Mouse (Mus musculus): ENCODE data around the gene Fbxw4. TPM values are rescaled to one million over a fixed set of nuclear protein-coding genes. Genes with fewer than 3 reads are reported as not detected.
A peak's percentile ranks its signal among the peaks of the same experiment; 100 is the strongest.

Gene Fbxw4
- polyA plus RNA-seq, 1 experiment, result 44.8 TPM

- no peaks in the 10 kb centered on the region for H3K4me1 ChIP-seq (ENCODE audit: control insufficient read depth, insufficient read depth, low read length)
- 4% methylated on average over 17 of the region's 26 CpGs for WGBS
- H3K4me3 ChIP-seq (replicated peaks; ENCODE audit: insufficient read depth, low read depth, low read length), result peak overlapping the region; percentile 51
- H3K27me3 ChIP-seq (ENCODE audit: control insufficient read depth, insufficient read depth, low read length), result no peaks in the 10 kb centered on the region
- TF ChIP-seq POLR2A (IDR thresholded peaks at IDR 0.05; ENCODE audit: borderline replicate concordance, insufficient read depth, low read length) (no peak), CTCF (IDR thresholded peaks at IDR 0.05; ENCODE audit: borderline replicate concordance, insufficient read depth, low read depth, low read length) (no peak)
- H3K27ac ChIP-seq (ENCODE audit: insufficient read depth, low read length), result no peak overlapping the region
- peak in 1 of 2 experiments; percentile 17 for DNase-seq
Measured at GRCm38 (mm10) chr19:45544152-45544924, 115.8 kb downstream of the Fbxw4 start.

DNA sequence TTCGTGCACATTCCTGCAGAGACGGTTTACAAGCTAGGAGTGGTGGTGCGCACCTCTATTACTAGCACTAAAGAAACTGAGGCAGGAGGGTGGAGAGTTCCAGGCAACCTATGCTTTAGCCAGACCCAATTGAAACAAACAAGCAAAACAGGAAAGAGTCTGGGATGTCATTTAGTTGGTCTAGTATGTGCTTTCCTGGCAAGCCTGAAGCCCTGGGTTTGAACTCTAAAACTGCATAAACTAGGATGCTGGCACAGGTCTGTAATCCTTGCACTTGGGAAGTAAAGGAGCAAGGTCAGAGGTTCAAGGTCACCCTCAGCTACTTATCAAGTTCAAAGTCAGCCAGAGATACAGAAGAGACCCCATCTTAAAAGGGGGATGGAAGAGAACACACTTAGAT, 118.1 kb downstream of the Fbxw4 start:
- Histone ChIP-seq H3K27me3 (ENCODE audit: control insufficient read depth, insufficient read depth, low read length) (no peaks in the 10 kb centered on the region), H3K4me1 (ENCODE audit: control insufficient read depth, insufficient read depth, low read length) (no peaks in the 10 kb centered on the region), H3K4me3 (replicated peaks; ENCODE audit: insufficient read depth, low read depth, low read length) (peak overlapping the region; percentile 26), H3K27ac (ENCODE audit: insufficient read depth, low read length) (no peak overlapping the region)
- DNase-seq, result no peak
- no peak for TF ChIP-seq POLR2A (IDR thresholded peaks at IDR 0.05; ENCODE audit: borderline replicate concordance, insufficient read depth, low read length)
- no peak for TF ChIP-seq CTCF (IDR thresholded peaks at IDR 0.05; ENCODE audit: borderline replicate concordance, insufficient read depth, low read depth, low read length)
- 35% methylated on average over 3 of the region's 3 CpGs for WGBS

DNA sequence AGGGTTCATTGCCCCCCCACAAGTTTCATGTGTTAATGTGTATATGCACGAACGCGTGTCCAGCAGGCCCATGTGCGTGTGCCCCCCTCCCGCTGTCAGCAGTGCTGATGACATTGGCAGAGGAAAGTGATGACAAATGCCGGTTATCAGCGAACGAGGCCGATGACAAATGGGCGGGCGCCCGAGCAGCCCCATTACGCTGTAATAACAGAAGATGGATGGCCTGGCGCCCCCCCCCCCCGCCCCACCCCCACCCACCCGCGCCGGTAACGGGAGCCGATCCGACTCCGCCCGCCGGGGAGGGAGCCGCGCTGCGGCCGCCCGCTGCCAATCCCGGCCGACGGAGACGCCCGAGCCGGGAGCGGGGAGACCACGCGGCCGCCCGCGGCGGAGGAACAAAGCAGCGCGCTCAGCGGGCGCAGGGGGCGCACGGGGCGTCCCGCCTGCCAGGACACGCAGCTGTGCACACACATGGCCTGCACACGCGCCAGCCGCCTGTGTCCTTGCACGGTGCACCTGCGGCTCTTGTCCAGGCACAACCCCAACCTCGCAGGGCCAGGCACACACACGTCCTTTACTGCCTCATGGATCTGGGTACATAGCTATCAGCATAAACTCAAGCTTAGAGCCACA, 118.6 kb downstream of the Fbxw4 start:
- no peak for TF ChIP-seq CTCF (IDR thresholded peaks at IDR 0.05; ENCODE audit: borderline replicate concordance, insufficient read depth, low read depth, low read length)
- no peak for TF ChIP-seq POLR2A (IDR thresholded peaks at IDR 0.05; ENCODE audit: borderline replicate concordance, insufficient read depth, low read length)
- Histone ChIP-seq H3K27ac (ENCODE audit: insufficient read depth, low read length) (no peak overlapping the region), H3K4me3 (replicated peaks; ENCODE audit: insufficient read depth, low read depth, low read length) (peak overlapping the region; percentile 42), H3K4me1 (ENCODE audit: control insufficient read depth, insufficient read depth, low read length) (no peaks in the 10 kb centered on the region), H3K27me3 (ENCODE audit: control insufficient read depth, insufficient read depth, low read length) (no peaks in the 10 kb centered on the region)
- DNase-seq, result peak; percentile 44 to 48
- WGBS, result under 1% methylated on average over 31 of the region's 58 CpGs

- DNase-seq, result peak in 1 of 2 experiments; percentile 29
- TF ChIP-seq CTCF (IDR thresholded peaks at IDR 0.05; ENCODE audit: borderline replicate concordance, insufficient read depth, low read depth, low read length) (no peak), POLR2A (IDR thresholded peaks at IDR 0.05; ENCODE audit: borderline replicate concordance, insufficient read depth, low read length) (no peak)
Measured at GRCm38 (mm10) chr19:45540657-45541408, 119.3 kb downstream of the Fbxw4 start.

DNA sequence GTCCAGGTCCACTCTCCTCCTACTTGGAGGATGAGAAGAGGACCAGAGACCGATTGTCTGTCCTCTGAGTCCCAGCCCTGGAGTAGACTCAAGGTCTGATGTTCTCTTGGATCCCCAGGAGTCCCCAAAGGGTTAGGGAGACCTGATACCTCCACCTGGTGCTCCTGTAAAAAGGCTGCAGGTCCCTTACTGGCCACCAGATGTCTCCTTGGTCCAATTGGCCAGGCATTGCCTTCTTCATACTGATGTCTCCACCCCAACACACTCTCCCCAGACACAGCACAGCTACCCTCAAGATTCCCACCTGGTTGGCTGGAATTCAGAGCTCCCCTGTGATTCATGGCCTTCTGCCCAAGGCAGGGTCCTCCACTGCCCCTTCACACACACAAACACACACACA, 122.6 kb downstream of the Fbxw4 start:
- no peak overlapping the region for H3K4me3 ChIP-seq (replicated peaks; ENCODE audit: insufficient read depth, low read depth, low read length)
- peak; percentile 49 to 64 for DNase-seq
- H3K27ac ChIP-seq (ENCODE audit: insufficient read depth, low read length), result no peak overlapping the region
- H3K4me1 ChIP-seq (ENCODE audit: control insufficient read depth, insufficient read depth, low read length), result 0 out of 2 replicates have a peak, but pooled peaks cover 3% of the 10 kb centered on the region
- WGBS, result 55% methylated on average over 1 of the region's 1 CpGs
- TF ChIP-seq CTCF (IDR thresholded peaks at IDR 0.05; ENCODE audit: borderline replicate concordance, insufficient read depth, low read depth, low read length) (peak; percentile 67), POLR2A (IDR thresholded peaks at IDR 0.05; ENCODE audit: borderline replicate concordance, insufficient read depth, low read length) (no peak)
- H3K27me3 ChIP-seq (ENCODE audit: control insufficient read depth, insufficient read depth, low read length), result no peaks in the 10 kb centered on the region

More at GRCm38 (mm10) chr19:45540657-45541408, 119.3 kb downstream of the Fbxw4 start:
- H3K4me3 ChIP-seq (replicated peaks; ENCODE audit: insufficient read depth, low read depth, low read length), result peak overlapping the region; percentile 42
- 24% methylated on average over 8 of the region's 8 CpGs for WGBS
- H3K27ac ChIP-seq (ENCODE audit: insufficient read depth, low read length), result no peak overlapping the region
- H3K27me3 ChIP-seq (ENCODE audit: control insufficient read depth, insufficient read depth, low read length), result no peaks in the 10 kb centered on the region
- H3K4me1 ChIP-seq (ENCODE audit: control insufficient read depth, insufficient read depth, low read length), result no peaks in the 10 kb centered on the region

GRCm38 (mm10) chr19:45535929-45536328, 124.2 kb downstream of the Fbxw4 start:
- 0 out of 2 replicates have a peak, but pooled peaks cover 3% of the 10 kb centered on the region for H3K4me1 ChIP-seq (ENCODE audit: control insufficient read depth, insufficient read depth, low read length)
- no peak overlapping the region for H3K27ac ChIP-seq (ENCODE audit: insufficient read depth, low read length)
- no peaks in the 10 kb centered on the region for H3K27me3 ChIP-seq (ENCODE audit: control insufficient read depth, insufficient read depth, low read length)
- 59% methylated on average over 6 of the region's 6 CpGs for WGBS
- no peak for DNase-seq
- TF ChIP-seq POLR2A (IDR thresholded peaks at IDR 0.05; ENCODE audit: borderline replicate concordance, insufficient read depth, low read length), result no peak
- TF ChIP-seq CTCF (IDR thresholded peaks at IDR 0.05; ENCODE audit: borderline replicate concordance, insufficient read depth, low read depth, low read length), result no peak
- H3K4me3 ChIP-seq (replicated peaks; ENCODE audit: insufficient read depth, low read depth, low read length), result no peak overlapping the region

GRCm38 (mm10) chr19:45535214-45535735, 124.8 kb downstream of the Fbxw4 start:
- Histone ChIP-seq H3K27ac (ENCODE audit: insufficient read depth, low read length) (no peak overlapping the region), H3K27me3 (ENCODE audit: control insufficient read depth, insufficient read depth, low read length) (no peaks in the 10 kb centered on the region), H3K4me3 (replicated peaks; ENCODE audit: insufficient read depth, low read depth, low read length) (no peak overlapping the region), H3K4me1 (ENCODE audit: control insufficient read depth, insufficient read depth, low read length) (0 out of 2 replicates have a peak, but pooled peaks cover 3% of the 10 kb centered on the region)
- DNase-seq, result no peak
- WGBS, result 78% methylated on average over 8 of the region's 8 CpGs
- TF ChIP-seq POLR2A (IDR thresholded peaks at IDR 0.05; ENCODE audit: borderline replicate concordance, insufficient read depth, low read length) (no peak), CTCF (IDR thresholded peaks at IDR 0.05; ENCODE audit: borderline replicate concordance, insufficient read depth, low read depth, low read length) (no peak)
